Mouse (Mus musculus) embryonic facial prominence, embryonic 14.5 days (tissue): ENCODE data around the gene Ibsp. TPM values are rescaled to one million over a fixed set of nuclear protein-coding genes. Genes with fewer than 3 reads are reported as not detected.

Source experiments
- ATAC-seq: fragments of 200-750 bp; cut with Nextera tagmentation; 2 replicates; pipeline ENCODE4 v1.8.0; 2017; ENCODE audit warnings: low read depth, moderate number of reproducible peaks, moderate TSS enrichment
- DNase-seq: peaks from one replicate; pipeline ENCODE4 v3.0.0-alpha.2; 2015; ENCODE audit warnings: low spot score
- H3K27ac ChIP-seq: fragments of 300-500 bp; sonication (generic); replicated peaks from 2 replicates; pipeline ENCODE4 v1.5.1; 2014; ENCODE audit warnings: low read depth, mild to moderate bottlenecking, low read length, moderate library complexity
- H3K27me3 ChIP-seq: fragments of 300-500 bp; sonication (generic); replicated peaks from 2 replicates; pipeline ENCODE4 v1.6.1; 2014; ENCODE audit warnings: low read length; ENCODE audit not compliant: control insufficient read depth, insufficient read depth
- H3K36me3 ChIP-seq: fragments of 300-500 bp; sonication (generic); 2 replicates; pipeline ENCODE4 v1.6.1; 2014; ENCODE audit warnings: low read length, mixed read lengths; ENCODE audit not compliant: control insufficient read depth, insufficient read depth
- H3K4me1 ChIP-seq: fragments of 300-500 bp; sonication (generic); 2 replicates; pipeline ENCODE4 v1.6.1; 2014; ENCODE audit warnings: antibody characterized with exemption, low read length; ENCODE audit not compliant: control insufficient read depth, insufficient read depth
- H3K4me2 ChIP-seq: fragments of 300-500 bp; sonication (generic); 2 replicates; pipeline ENCODE4 v1.6.1; 2014; ENCODE audit warnings: low read depth, mild to moderate bottlenecking, low read length, moderate library complexity, mixed read lengths
- H3K4me3 ChIP-seq: fragments of 300-500 bp; sonication (generic); 2 replicates; pipeline ENCODE4 v1.5.1; 2014; ENCODE audit warnings: low read depth, mild to moderate bottlenecking, low read length
- H3K9ac ChIP-seq: fragments of 300-500 bp; sonication (generic); 2 replicates; pipeline ENCODE4 v1.6.1; 2014; ENCODE audit warnings: low read depth, mild to moderate bottlenecking, low read length, moderate library complexity, mixed read lengths
- H3K9me3 ChIP-seq: fragments of 300-500 bp; sonication (generic); 2 replicates; pipeline ENCODE4 v1.6.1; 2016; ENCODE audit warnings: low read length; ENCODE audit not compliant: control insufficient read depth
- WGBS: fragments of 180-500 bp; shearing (Covaris S2); extraction: QIAGEN DNeasy Blood & Tissue Kit; methylation state at CpG from one replicate; pipeline ENCODE4 v1.1.7; 2014; 5-methylcytosine and 5-hydroxymethylcytosine counted together
- polyA plus RNA-seq: library from polyadenylated mRNA; unstranded; fragments of >200 nt; fragmentation: Nextera tagmentation; extraction: Ambion mirVana; gene quantifications from 2 replicates; pipeline ENCODE4 v1.2.1, GENCODE M21; 2014

Gene Ibsp
- polyA plus RNA-seq, 1 experiment from 2014 or later = 1,076 TPM

- Histone ChIP-seq H3K27ac (no peak overlapping the region), H3K36me3 (no peaks in the 10 kb centered on the region), H3K9me3 (no peaks in the 10 kb centered on the region), H3K4me1 (no peaks in the 10 kb centered on the region), H3K4me2 (no peak overlapping the region), H3K4me3 (no peak overlapping the region), H3K9ac (no peak overlapping the region), H3K27me3 (no peaks in the 10 kb centered on the region)
- ATAC-seq = no peak
- 89% methylated on average over 5 of the region's 5 CpGs for WGBS
- no peak for DNase-seq
Measured at GRCm38 (mm10) chr5:104335962-104336361, 37.0 kb downstream of the Ibsp start.

- WGBS = 79% methylated on average over 4 of the region's 4 CpGs
- H3K4me2 ChIP-seq = no peak overlapping the region
Measured at GRCm38 (mm10) chr5:104337491-104337890, 38.5 kb downstream of the Ibsp start.

GRCm38 (mm10) chr5:104339009-104339408, 40.0 kb downstream of the Ibsp start:
- WGBS = 72% methylated on average over 5 of the region's 5 CpGs
- no peaks in the 10 kb centered on the region for H3K9me3 ChIP-seq
- no peak overlapping the region for H3K9ac ChIP-seq
- no peak for DNase-seq
- no peak overlapping the region for H3K4me3 ChIP-seq
- no peaks in the 10 kb centered on the region for H3K27me3 ChIP-seq
- H3K27ac ChIP-seq = no peak overlapping the region
- H3K4me2 ChIP-seq = no peak overlapping the region
- no peaks in the 10 kb centered on the region for H3K4me1 ChIP-seq
- no peaks in the 10 kb centered on the region for H3K36me3 ChIP-seq
- ATAC-seq = no peak

More at GRCm38 (mm10) chr5:104337491-104337890, 38.5 kb downstream of the Ibsp start:
- no peak for DNase-seq
- no peaks in the 10 kb centered on the region for H3K36me3 ChIP-seq
- H3K9ac ChIP-seq = no peak overlapping the region
- no peaks in the 10 kb centered on the region for H3K9me3 ChIP-seq
- H3K27me3 ChIP-seq = no peaks in the 10 kb centered on the region
- ATAC-seq = no peak
- no peak overlapping the region for H3K4me3 ChIP-seq
- H3K4me1 ChIP-seq = no peaks in the 10 kb centered on the region
- H3K27ac ChIP-seq = no peak overlapping the region

GRCm38 (mm10) chr5:104339706-104340512, 40.9 kb downstream of the Ibsp start:
- no peaks in the 10 kb centered on the region for H3K27me3 ChIP-seq
- ATAC-seq (peak; percentile 67; the same call in 1 of the 2 replicates), DNase-seq (peak; percentile 68)
- H3K36me3 ChIP-seq = no peaks in the 10 kb centered on the region
- no peak overlapping the region for H3K9ac ChIP-seq
- no peak overlapping the region for H3K27ac ChIP-seq
- H3K4me2 ChIP-seq = peak overlapping the region; percentile 28
- WGBS = 18% methylated on average over 14 of the region's 14 CpGs
- H3K4me1 ChIP-seq = no peaks in the 10 kb centered on the region
- no peak overlapping the region for H3K4me3 ChIP-seq
- no peaks in the 10 kb centered on the region for H3K9me3 ChIP-seq

GRCm38 (mm10) chr5:104340513-104340829, 41.5 kb downstream of the Ibsp start:
- no peaks in the 10 kb centered on the region for H3K4me1 ChIP-seq
- no peaks in the 10 kb centered on the region for H3K36me3 ChIP-seq
- 83% methylated on average over 4 of the region's 4 CpGs for WGBS
- H3K27me3 ChIP-seq = no peaks in the 10 kb centered on the region
- H3K9ac ChIP-seq = no peak overlapping the region
- H3K4me3 ChIP-seq = no peak overlapping the region
- no peak overlapping the region for H3K27ac ChIP-seq
- no peak for ATAC-seq
- H3K9me3 ChIP-seq = no peaks in the 10 kb centered on the region
- H3K4me2 ChIP-seq = no peak overlapping the region
- no peak for DNase-seq

DNA sequence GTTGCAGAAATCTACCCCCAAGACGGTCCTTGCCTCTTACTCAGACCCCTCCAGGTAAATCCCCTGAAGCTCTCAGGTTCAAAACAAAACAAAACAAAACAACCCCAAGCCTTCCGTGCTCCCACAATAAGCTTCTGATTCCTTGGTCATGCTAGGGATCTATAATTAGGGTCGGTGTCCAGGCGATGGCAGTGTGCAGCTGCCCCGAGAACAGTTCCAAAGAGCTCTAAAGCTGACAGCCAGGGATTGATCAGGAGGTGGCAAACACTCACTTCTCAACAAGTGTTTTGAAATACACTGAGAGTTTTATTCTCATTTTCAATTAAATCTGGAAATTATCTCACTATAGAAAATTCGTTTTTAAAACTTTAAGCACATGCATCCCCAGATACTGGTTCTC, 43.9 kb downstream of the Ibsp start:
- Histone ChIP-seq H3K4me2 (no peak overlapping the region), H3K9me3 (no peaks in the 10 kb centered on the region), H3K4me3 (no peak overlapping the region), H3K36me3 (no peaks in the 10 kb centered on the region), H3K9ac (no peak overlapping the region), H3K4me1 (no peaks in the 10 kb centered on the region), H3K27me3 (no peaks in the 10 kb centered on the region), H3K27ac (no peak overlapping the region)
- 34% methylated on average over 6 of the region's 6 CpGs for WGBS
- DNase-seq = no peak
- no peak for ATAC-seq

- H3K9me3 ChIP-seq = no peaks in the 10 kb centered on the region
- H3K27ac ChIP-seq = no peak overlapping the region
- H3K9ac ChIP-seq = no peak overlapping the region
- DNase-seq = no peak
- H3K4me1 ChIP-seq = no peaks in the 10 kb centered on the region
- no peaks in the 10 kb centered on the region for H3K36me3 ChIP-seq
- no peak overlapping the region for H3K4me2 ChIP-seq
- ATAC-seq = no peak
- no peaks in the 10 kb centered on the region for H3K27me3 ChIP-seq
- WGBS = 69% methylated on average over 9 of the region's 9 CpGs
- no peak overlapping the region for H3K4me3 ChIP-seq
Measured at GRCm38 (mm10) chr5:104344526-104345240, 45.7 kb downstream of the Ibsp start.

DNA sequence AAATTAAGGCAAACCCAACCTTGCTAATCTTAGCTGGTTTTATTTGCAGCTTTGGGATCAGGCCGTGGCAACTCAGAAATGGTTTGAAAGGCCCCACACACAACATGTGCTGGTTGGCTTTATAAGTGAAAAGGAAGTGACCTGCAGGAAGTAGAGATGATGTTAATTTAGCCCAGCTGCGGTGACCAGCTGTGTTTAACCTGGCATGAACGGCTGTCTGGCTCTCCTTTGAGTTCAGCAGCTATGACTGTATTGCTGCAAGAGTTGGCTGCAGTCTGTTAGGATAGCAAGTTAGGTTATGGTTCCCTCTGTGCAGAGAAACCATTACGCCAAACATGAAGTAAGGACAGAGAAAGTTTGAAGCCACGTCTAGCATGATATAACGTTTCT, 46.3 kb downstream of the Ibsp start:
- Histone ChIP-seq H3K27me3 (no peaks in the 10 kb centered on the region), H3K4me3 (no peak overlapping the region), H3K4me1 (no peaks in the 10 kb centered on the region), H3K4me2 (no peak overlapping the region), H3K9ac (no peak overlapping the region), H3K36me3 (no peaks in the 10 kb centered on the region), H3K9me3 (no peaks in the 10 kb centered on the region), H3K27ac (no peak overlapping the region)
- no peak for ATAC-seq
- DNase-seq = peak; percentile 14
- 63% methylated on average over 6 of the region's 6 CpGs for WGBS
